In the genomic region with DNA sequence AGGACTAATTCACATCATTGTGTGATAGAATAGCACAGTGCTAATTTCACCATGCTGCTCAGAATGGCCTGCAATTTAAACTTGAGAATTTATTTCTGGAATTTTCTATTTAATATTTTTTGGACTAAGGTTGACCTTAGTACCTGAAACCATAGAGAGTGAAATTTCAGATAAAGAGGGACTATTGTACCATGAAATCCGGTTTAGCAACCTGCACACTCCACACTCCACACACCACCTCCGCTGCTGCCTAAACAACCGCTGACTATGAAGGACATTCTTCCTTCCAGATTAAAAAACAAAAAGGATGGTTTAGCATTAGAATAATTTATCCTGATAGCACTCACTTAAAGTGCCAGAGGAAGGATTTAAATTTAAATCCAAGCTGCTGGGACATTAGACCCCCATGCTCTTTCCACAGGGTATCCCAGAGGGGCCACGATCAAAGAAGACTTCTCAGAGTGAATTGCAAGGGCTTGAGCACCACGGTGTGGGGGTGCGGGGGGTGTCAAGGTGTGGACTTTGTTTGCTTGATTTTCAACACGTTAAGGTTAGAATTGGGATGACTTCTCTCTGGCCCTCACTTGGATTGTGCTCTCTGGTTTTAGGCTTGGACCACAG, we compare ENCODE assay signal across 16 mouse cellular contexts. TPM values are rescaled to one million over a fixed set of nuclear protein-coding genes. Genes with fewer than 3 reads are reported as not detected.
A peak's percentile ranks its signal among the peaks of the same experiment; 100 is the strongest.
DNase-seq lines count a peak whose midpoint lies in the region; ATAC-seq lines count a peak whose summit lies in the region.
"Had no signal": no experiment of that assay in that cellular context is flagged by ENCODE, and none has a peak within 500 bp of the region (broad histone marks: within the 10 kb centered on the region; RNA-seq: fewer than 3 reads in every experiment).

No protein-coding gene starts in this region.

- 38% methylated on average over 7 of the region's 7 CpGs for WGBS in hindbrain, embryonic 11.5 days
- 36% methylated on average over 7 of the region's 7 CpGs for WGBS in hindbrain, embryonic 10.5 days
- 39% methylated on average over 7 of the region's 7 CpGs for WGBS in neural tube, embryonic 11.5 days
- WGBS in intestine, embryonic 16.5 days = 29% methylated on average over 7 of the region's 7 CpGs
- WGBS in neural tube, embryonic 15.5 days = 28% methylated on average over 7 of the region's 7 CpGs

- H3K36me3 ChIP-seq in hindbrain, embryonic 11.5 days (ENCODE audit: control insufficient read depth, insufficient read depth, low read length) = no peaks in the 10 kb centered on the region
- H3K36me3 ChIP-seq in hindbrain, embryonic 10.5 days = no peaks in the 10 kb centered on the region
- no peaks in the 10 kb centered on the region for H3K36me3 ChIP-seq in neural tube, embryonic 11.5 days (ENCODE audit: control insufficient read depth, insufficient read depth, low read length)
- no peaks in the 10 kb centered on the region for H3K36me3 ChIP-seq in intestine, embryonic 16.5 days (ENCODE audit: control insufficient read depth, insufficient read depth, low read length)
- no peaks in the 10 kb centered on the region for H3K36me3 ChIP-seq in neural tube, embryonic 15.5 days
- H3K36me3 ChIP-seq: forebrain, embryonic 10.5 days; heart, embryonic 15.5 days; midbrain, embryonic 12.5 days had no signal

- H3K4me1 ChIP-seq in hindbrain, embryonic 11.5 days (replicated peaks; ENCODE audit: control insufficient read depth, insufficient read depth, low read length) = no peaks in the 10 kb centered on the region
- H3K4me1 ChIP-seq in hindbrain, embryonic 10.5 days (replicated peaks) = peaks cover 4% of the 10 kb centered on the region; the same call in 1 of the 2 replicates
- 0 out of 2 replicates have a peak, but pooled peaks cover 3% of the 10 kb centered on the region for H3K4me1 ChIP-seq in neural tube, embryonic 11.5 days (ENCODE audit: control insufficient read depth, insufficient read depth, low read length)
- no peaks in the 10 kb centered on the region for H3K4me1 ChIP-seq in intestine, embryonic 16.5 days (ENCODE audit: control insufficient read depth, insufficient read depth, low read length)
- H3K4me1 ChIP-seq in neural tube, embryonic 15.5 days = peaks cover 33% of the 10 kb centered on the region
- H3K4me1 ChIP-seq: heart, embryonic 15.5 days had no signal

- DNase-seq in hindbrain, embryonic 11.5 days (ENCODE audit: low spot score) = no peak
- no peak for DNase-seq in hindbrain, embryonic 10.5 days (ENCODE audit: low spot score)
- DNase-seq in neural tube, embryonic 11.5 days (ENCODE audit: low spot score) = no peak
- no peak for DNase-seq in neural tube, embryonic 10.5 days (ENCODE audit: extremely low spot score, low spot score)
- no peak for DNase-seq in kidney, postnatal 14 days
- no peak for DNase-seq in cerebellum, postnatal 4 days (ENCODE audit: low spot score in 2 of 2)
- DNase-seq: cerebellum, adult 11 months; heart, postnatal 36 days; kidney, adult 11 months; lung, postnatal 4 days; thymus, postnatal 36 days had no signal

- no peaks in the 10 kb centered on the region for H3K9me3 ChIP-seq in hindbrain, embryonic 11.5 days (ENCODE audit: control insufficient read depth, low read length)
- H3K9me3 ChIP-seq in hindbrain, embryonic 10.5 days = no peaks in the 10 kb centered on the region
- no peaks in the 10 kb centered on the region for H3K9me3 ChIP-seq in neural tube, embryonic 11.5 days (ENCODE audit: control insufficient read depth, low read length)
- H3K9me3 ChIP-seq in intestine, embryonic 16.5 days (ENCODE audit: control insufficient read depth, low read length) = no peaks in the 10 kb centered on the region
- H3K9me3 ChIP-seq in neural tube, embryonic 15.5 days (replicated peaks) = no peaks in the 10 kb centered on the region
- H3K9me3 ChIP-seq: heart, embryonic 15.5 days; midbrain, embryonic 12.5 days had no signal

- H3K9ac ChIP-seq in hindbrain, embryonic 11.5 days (ENCODE audit: low read depth, low read length) = no peak overlapping the region
- no peak overlapping the region for H3K9ac ChIP-seq in neural tube, embryonic 11.5 days (ENCODE audit: low read length)
- H3K9ac ChIP-seq in intestine, embryonic 16.5 days (ENCODE audit: low read depth, low read length) = no peak overlapping the region
- H3K9ac ChIP-seq in neural tube, embryonic 15.5 days (replicated peaks) = no peak overlapping the region
- H3K9ac ChIP-seq: heart, embryonic 15.5 days; midbrain, embryonic 12.5 days had no signal

- no peaks in the 10 kb centered on the region for H3K27me3 ChIP-seq in hindbrain, embryonic 11.5 days (ENCODE audit: control insufficient read depth, insufficient read depth, low read length)
- H3K27me3 ChIP-seq in hindbrain, embryonic 10.5 days (ENCODE audit: insufficient read depth, poor library complexity, severe bottlenecking) = no peaks in the 10 kb centered on the region
- H3K27me3 ChIP-seq in neural tube, embryonic 11.5 days (ENCODE audit: control insufficient read depth, insufficient read depth, low read length) = no peaks in the 10 kb centered on the region
- H3K27me3 ChIP-seq in intestine, embryonic 16.5 days (replicated peaks; ENCODE audit: control insufficient read depth, insufficient read depth, low read length) = no peaks in the 10 kb centered on the region
- H3K27me3 ChIP-seq in neural tube, embryonic 15.5 days (replicated peaks) = no peaks in the 10 kb centered on the region
- H3K27me3 ChIP-seq: heart, embryonic 15.5 days; midbrain, embryonic 12.5 days had no signal

- peak; percentile 43 for ATAC-seq in hindbrain, embryonic 11.5 days (ENCODE audit: low FRiP score)
- peak; percentile 56 for ATAC-seq in neural tube, embryonic 11.5 days (ENCODE audit: insufficient read depth, low FRiP score, low TSS enrichment)
- peak; percentile 76 for ATAC-seq in intestine, embryonic 16.5 days
- ATAC-seq in neural tube, embryonic 15.5 days (ENCODE audit: low FRiP score) = peak; percentile 18; the same call in 1 of the 2 replicates

- no peak overlapping the region for H3K4me2 ChIP-seq in hindbrain, embryonic 11.5 days (replicated peaks; ENCODE audit: low read depth, low read length)
- no peak overlapping the region for H3K4me2 ChIP-seq in neural tube, embryonic 11.5 days (ENCODE audit: low read depth)
- H3K4me2 ChIP-seq in intestine, embryonic 16.5 days (ENCODE audit: low read depth, low read length) = no peak overlapping the region
- no peak overlapping the region for H3K4me2 ChIP-seq in neural tube, embryonic 15.5 days
- H3K4me2 ChIP-seq: heart, embryonic 15.5 days; midbrain, embryonic 12.5 days had no signal

- no peak overlapping the region for H3K4me3 ChIP-seq in hindbrain, embryonic 11.5 days (ENCODE audit: low read depth, low read length)
- no peak overlapping the region for H3K4me3 ChIP-seq in hindbrain, embryonic 10.5 days
- no peak overlapping the region for H3K4me3 ChIP-seq in neural tube, embryonic 11.5 days (ENCODE audit: low read depth, low read length)
- no peak overlapping the region for H3K4me3 ChIP-seq in intestine, embryonic 16.5 days (ENCODE audit: low read length)
- H3K4me3 ChIP-seq in neural tube, embryonic 15.5 days (replicated peaks) = no peak overlapping the region
- H3K4me3 ChIP-seq: forebrain, embryonic 10.5 days; heart, embryonic 15.5 days; midbrain, embryonic 12.5 days had no signal

- H3K27ac ChIP-seq in hindbrain, embryonic 11.5 days (ENCODE audit: low read depth, low read length) = no peak overlapping the region
- H3K27ac ChIP-seq in hindbrain, embryonic 10.5 days = no peak overlapping the region
- no peak overlapping the region for H3K27ac ChIP-seq in neural tube, embryonic 11.5 days (ENCODE audit: low read depth, low read length)
- no peak overlapping the region for H3K27ac ChIP-seq in intestine, embryonic 16.5 days (ENCODE audit: low read length)
- H3K27ac ChIP-seq in neural tube, embryonic 15.5 days (replicated peaks) = peak overlapping the region; percentile 61; the same call in 1 of the 2 replicates
- H3K27ac ChIP-seq: forebrain, embryonic 10.5 days; heart, embryonic 15.5 days; midbrain, embryonic 12.5 days had no signal

RNA-seq across cellular contexts. Expression of a gene that starts 29.9 kb away (rescaled TPM):
- 7.2 and 7.7 TPM in 2 replicates for polyA plus RNA-seq in hindbrain, embryonic 11.5 days (2014; fragmentation: Nextera tagmentation; extraction: Ambion mirVana)
- polyA plus RNA-seq in hindbrain, embryonic 10.5 days (2016; fragmentation: Nextera tagmentation; extraction: Ambion mirVana) = 2.6 and 2.8 TPM in 2 replicates
- 8.6 and 9.3 TPM in 2 replicates for polyA plus RNA-seq in neural tube, embryonic 11.5 days (2014; fragmentation: Nextera tagmentation; extraction: Ambion mirVana)
- 4.7 and 4.9 TPM in 2 replicates for polyA plus RNA-seq in intestine, embryonic 16.5 days (2015; fragmentation: Nextera tagmentation; extraction: Ambion mirVana)
- 13.7 and 15.8 TPM in 2 replicates for polyA plus RNA-seq in neural tube, embryonic 15.5 days (2015; fragmentation: Nextera tagmentation; extraction: Ambion mirVana)

Comparison
In these comparisons a context has a peak if more than half of its experiments do, and no peak if none do; other contexts are left out.
1. ATAC-seq: peak in every context shown above with its lines; median percentile 76 in intestine, embryonic 16.5 days; 56 in neural tube, embryonic 11.5 days; 43 in hindbrain, embryonic 11.5 days; 18 in neural tube, embryonic 15.5 days.